Comparison of ENCODE assay signal across 8 mouse cellular contexts in the genomic region with DNA sequence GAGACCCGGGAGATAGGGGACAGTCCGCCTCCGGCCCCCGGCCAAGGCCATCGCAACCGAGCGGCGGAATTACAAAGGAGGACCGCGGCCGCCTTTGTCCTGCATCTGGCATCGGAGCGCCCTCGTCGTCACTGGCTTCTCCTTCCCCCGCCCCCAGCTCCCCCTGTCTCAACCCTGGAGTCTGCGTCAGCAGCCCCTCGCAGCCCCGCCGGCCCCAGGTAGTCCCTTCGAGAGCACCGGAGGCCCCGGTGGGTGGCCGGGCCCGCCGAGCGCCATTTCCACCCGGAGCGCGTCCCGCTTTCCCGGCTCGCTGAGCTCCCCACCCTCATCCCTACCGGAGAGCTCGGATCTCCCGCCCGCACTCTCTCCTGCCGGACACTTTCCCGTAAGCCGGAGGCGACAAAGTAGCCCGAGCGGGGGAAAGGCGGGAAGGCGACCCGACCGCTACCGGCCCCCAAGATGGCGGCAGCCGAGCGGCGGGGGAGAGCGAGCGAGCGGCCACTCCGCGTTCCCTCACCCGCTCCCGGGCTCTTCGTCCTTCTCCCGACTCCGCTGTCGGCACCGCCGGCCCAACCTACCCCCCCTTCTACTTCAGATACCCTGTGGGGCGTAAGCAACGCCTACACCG. TPM values are rescaled to one million over a fixed set of nuclear protein-coding genes. Genes with fewer than 3 reads are reported as not detected.
A peak's percentile ranks its signal among the peaks of the same experiment; 100 is the strongest.
DNase-seq lines count a peak whose midpoint lies in the region; ATAC-seq and TF ChIP-seq lines count a peak whose summit lies in the region.

No protein-coding gene starts in this region.

- H3K9me3 ChIP-seq in embryonic facial prominence, embryonic 13.5 days, result no peaks in the 10 kb centered on the region
- H3K9me3 ChIP-seq in stomach, embryonic 15.5 days, result no peaks in the 10 kb centered on the region

- H3K27ac ChIP-seq in embryonic facial prominence, embryonic 13.5 days, result peak overlapping the region; percentile 100
- peak overlapping the region; percentile 99 for H3K27ac ChIP-seq in heart, adult 2 months
- peak overlapping the region; percentile 99 for H3K27ac ChIP-seq in kidney, adult 2 months (ENCODE audit: insufficient read depth, low read depth, low read length)
- H3K27ac ChIP-seq in liver, adult 2 months (replicated peaks; ENCODE audit: insufficient read depth, low read depth, low read length), result peak overlapping the region; percentile 96
- H3K27ac ChIP-seq in stomach, embryonic 15.5 days, result peak overlapping the region; percentile 100

- peak overlapping the region; percentile 70 for H3K4me2 ChIP-seq in embryonic facial prominence, embryonic 13.5 days
- peak overlapping the region; percentile 59 for H3K4me2 ChIP-seq in stomach, embryonic 15.5 days

- H3K79me2 ChIP-seq in heart, adult 2 months (replicated peaks; ENCODE audit: control insufficient read depth, insufficient read depth, low read length), result peaks cover 2% of the 10 kb centered on the region; the same call in 1 of the 2 replicates
- H3K79me2 ChIP-seq in liver, adult 2 months (ENCODE audit: control insufficient read depth, insufficient read depth, low read length), result peaks cover 15% of the 10 kb centered on the region; the same call in 1 of the 2 replicates

- intact Hi-C loops in heart, adult 2 months (cut with DNase I), result loop anchor here (2.0 to 10.0 kb wide), 7 partner anchors 42 to 362 kb away; a partner anchor contains a TSS

- H3K9ac ChIP-seq in embryonic facial prominence, embryonic 13.5 days, result peak overlapping the region; percentile 100
- H3K9ac ChIP-seq in heart, adult 2 months (ENCODE audit: low read depth, low read length), result peak overlapping the region; percentile 95
- peak overlapping the region; percentile 97 for H3K9ac ChIP-seq in liver, adult 2 months (ENCODE audit: low read depth, low read length)
- peak overlapping the region; percentile 99 for H3K9ac ChIP-seq in stomach, embryonic 15.5 days

- H3K27me3 ChIP-seq in embryonic facial prominence, embryonic 13.5 days, result no peaks in the 10 kb centered on the region
- no peaks in the 10 kb centered on the region for H3K27me3 ChIP-seq in heart, adult 2 months (ENCODE audit: control insufficient read depth, insufficient read depth, low read length)
- H3K27me3 ChIP-seq in kidney, adult 2 months (replicated peaks; ENCODE audit: control insufficient read depth, insufficient read depth, low read length), result no peaks in the 10 kb centered on the region
- no peaks in the 10 kb centered on the region for H3K27me3 ChIP-seq in liver, adult 2 months (ENCODE audit: control insufficient read depth, insufficient read depth, low read length)
- H3K27me3 ChIP-seq in stomach, embryonic 15.5 days (replicated peaks), result no peaks in the 10 kb centered on the region

- TF ChIP-seq POLR2A in heart, adult 2 months (IDR thresholded peaks at IDR 0.05; ENCODE audit: insufficient read depth, low read depth, low read length), result no peak
- no peak for TF ChIP-seq POLR2A in kidney, adult 2 months (IDR thresholded peaks at IDR 0.05; ENCODE audit: low read depth, low read length)
- TF ChIP-seq POLR2A in liver, adult 2 months (IDR thresholded peaks at IDR 0.05; ENCODE audit: extremely low read depth, insufficient read depth, low read length), result no peak

- WGBS in embryonic facial prominence, embryonic 13.5 days, result under 1% methylated on average over 66 of the region's 68 CpGs
- WGBS in heart, adult 2 months, result under 1% methylated on average over 66 of the region's 68 CpGs
- under 1% methylated on average over 67 of the region's 68 CpGs for WGBS in kidney, adult 2 months
- WGBS in liver, adult 2 months, result under 1% methylated on average over 68 of the region's 68 CpGs
- WGBS in stomach, embryonic 15.5 days, result 0% methylated on average over 63 of the region's 68 CpGs

- no peaks in the 10 kb centered on the region for H3K36me3 ChIP-seq in embryonic facial prominence, embryonic 13.5 days
- H3K36me3 ChIP-seq in heart, adult 2 months (ENCODE audit: control insufficient read depth, insufficient read depth, low read length), result peaks cover 19% of the 10 kb centered on the region
- H3K36me3 ChIP-seq in kidney, adult 2 months (ENCODE audit: control insufficient read depth, insufficient read depth, low read length), result no peaks in the 10 kb centered on the region
- 0 out of 2 replicates have a peak, but pooled peaks cover 2% of the 10 kb centered on the region for H3K36me3 ChIP-seq in liver, adult 2 months (ENCODE audit: control insufficient read depth, insufficient read depth, low read length)
- H3K36me3 ChIP-seq in stomach, embryonic 15.5 days, result no peaks in the 10 kb centered on the region

- peak; percentile 10; the same call in 1 of the 2 replicates for TF ChIP-seq CTCF in heart, adult 2 months (IDR thresholded peaks at IDR 0.05)
- TF ChIP-seq CTCF in kidney, adult 2 months (conservative IDR thresholded peaks at IDR 0.05; ENCODE audit: insufficient read depth, insufficient read length, low read depth, low read length), result no peak
- no peak for TF ChIP-seq CTCF in liver, adult 2 months (IDR thresholded peaks at IDR 0.05; ENCODE audit: low read depth, low read length)

- TF ChIP-seq EP300 in heart, adult 2 months (IDR thresholded peaks at IDR 0.05; ENCODE audit: insufficient read depth, low read depth, low read length), result no peak

- peak; percentile 20 to 42 for DNase-seq in monocyte, adult 2 months (ENCODE audit: low read depth in 1 of 2, low spot score in 2 of 2)
- DNase-seq in heart, adult 2 months, result peak; percentile 80 to 83
- peak; percentile 65 for DNase-seq in kidney, adult 2 months
- DNase-seq in liver, adult 2 months (ENCODE audit: extremely low read depth, low read depth, low spot score), result no peak
- DNase-seq in naive thymus-derived CD4-positive, alpha-beta T cell, adult 2 months (ENCODE audit: low read depth), result peak; percentile 68

- peak overlapping the region; percentile 93 for H3K4me3 ChIP-seq in embryonic facial prominence, embryonic 13.5 days
- peak overlapping the region; percentile 88 for H3K4me3 ChIP-seq in heart, adult 2 months
- peak overlapping the region; percentile 92 for H3K4me3 ChIP-seq in kidney, adult 2 months (ENCODE audit: insufficient read depth, low read depth, low read length)
- H3K4me3 ChIP-seq in liver, adult 2 months (ENCODE audit: insufficient read depth, low read depth, low read length), result peak overlapping the region; percentile 90
- peak overlapping the region; percentile 85 for H3K4me3 ChIP-seq in stomach, embryonic 15.5 days (replicated peaks)

- peaks cover 42% of the 10 kb centered on the region for H3K4me1 ChIP-seq in embryonic facial prominence, embryonic 13.5 days
- H3K4me1 ChIP-seq in heart, adult 2 months (ENCODE audit: control insufficient read depth, insufficient read depth, low read length), result peaks cover 10% of the 10 kb centered on the region
- peaks cover 8% of the 10 kb centered on the region for H3K4me1 ChIP-seq in kidney, adult 2 months (ENCODE audit: control insufficient read depth, insufficient read depth, low read length)
- H3K4me1 ChIP-seq in liver, adult 2 months (ENCODE audit: control insufficient read depth, insufficient read depth, low read length), result peaks cover 7% of the 10 kb centered on the region
- peaks cover 15% of the 10 kb centered on the region; the same call in 1 of the 2 replicates for H3K4me1 ChIP-seq in stomach, embryonic 15.5 days

- ATAC-seq in monocyte, adult 5-6 weeks (replicated peaks; ENCODE audit: insufficient number of reproducible peaks, low FRiP score, low TSS enrichment, poor library complexity, severe bottlenecking), result no peak; the same call in none of the 2 replicates
- ATAC-seq in embryonic facial prominence, embryonic 13.5 days (ENCODE audit: insufficient number of reproducible peaks, insufficient read depth, low FRiP score, low TSS enrichment, low read depth), result peak; percentile 12
- ATAC-seq in stomach, embryonic 15.5 days (ENCODE audit: insufficient read depth, low FRiP score, low read depth), result peak; percentile 20; the same call in 1 of the 2 replicates

RNA-seq across cellular contexts. Expression of a gene that starts 0.8 kb away (rescaled TPM):
- total RNA-seq in monocyte, adult 5-6 weeks (2017), result 87.7 to 119 TPM (median 96.9 TPM) in 3 replicates
- 138 and 139 TPM in 2 replicates for polyA plus RNA-seq in embryonic facial prominence, embryonic 13.5 days (2015; fragmentation: Nextera tagmentation; extraction: Ambion mirVana)
- 10 to 100 TPM; 33.5 to 34.5 TPM for total RNA-seq in heart, adult 2 months (2021)
- 18.0 and 36.8 TPM in 2 replicates for polyA plus RNA-seq in heart, adult 2 months (2012; rRNA removed)
- 14.7 and 25.0 TPM in 2 replicates for polyA plus RNA-seq in kidney, adult 2 months (2012; rRNA removed)
- 12.9 and 14.4 TPM in 2 replicates for total RNA-seq in liver, adult 2 months (2014; rRNA removed)
- 3.9 and 4.5 TPM in 2 replicates for polyA plus RNA-seq in liver, adult 2 months (2012; rRNA removed)
- polyA plus RNA-seq in stomach, embryonic 15.5 days (2015; fragmentation: Nextera tagmentation; extraction: Ambion mirVana), result 87.7 and 94.5 TPM in 2 replicates

RNA-seq across cellular contexts. Expression of a gene that starts 0.9 kb away (rescaled TPM):
- not detected in 3 replicates for total RNA-seq in monocyte, adult 5-6 weeks (2017)
- polyA plus RNA-seq in embryonic facial prominence, embryonic 13.5 days (2015; fragmentation: Nextera tagmentation; extraction: Ambion mirVana), result 1.0 and 1.1 TPM in 2 replicates
- 1 to 10 TPM; 7.6 to 9.9 TPM for total RNA-seq in heart, adult 2 months (2021)
- 0.98 and 2.1 TPM in 2 replicates for polyA plus RNA-seq in heart, adult 2 months (2012; rRNA removed)
- polyA plus RNA-seq in kidney, adult 2 months (2012; rRNA removed), result 22.4 and 25.5 TPM in 2 replicates
- 115 and 119 TPM in 2 replicates for total RNA-seq in liver, adult 2 months (2014; rRNA removed)
- polyA plus RNA-seq in liver, adult 2 months (2012; rRNA removed), result 90.8 and 106 TPM in 2 replicates
- polyA plus RNA-seq in stomach, embryonic 15.5 days (2015; fragmentation: Nextera tagmentation; extraction: Ambion mirVana), result 4.7 and 6.5 TPM in 2 replicates

RNA-seq across cellular contexts. Expression of a gene that starts 36.7 kb away (rescaled TPM):
- 2.8 to 12.5 TPM in 2 of 3 replicates, not detected in the other for total RNA-seq in monocyte, adult 5-6 weeks (2017)
- polyA plus RNA-seq in embryonic facial prominence, embryonic 13.5 days (2015; fragmentation: Nextera tagmentation; extraction: Ambion mirVana), result 1.8 and 1.9 TPM in 2 replicates
- total RNA-seq in heart, adult 2 months (2021), result 1 to 10 TPM in 1 of 2 experiments, under 1 TPM in 1; 0.89 to 1.5 TPM
- polyA plus RNA-seq in heart, adult 2 months (2012; rRNA removed), result 1.0 and 1.2 TPM in 2 replicates
- 163 and 168 TPM in 2 replicates for polyA plus RNA-seq in kidney, adult 2 months (2012; rRNA removed)
- total RNA-seq in liver, adult 2 months (2014; rRNA removed), result 226 and 238 TPM in 2 replicates
- 166 and 174 TPM in 2 replicates for polyA plus RNA-seq in liver, adult 2 months (2012; rRNA removed)
- polyA plus RNA-seq in stomach, embryonic 15.5 days (2015; fragmentation: Nextera tagmentation; extraction: Ambion mirVana), result 6.5 and 8.3 TPM in 2 replicates

RNA-seq across cellular contexts. Expression of a gene that starts 43.2 kb away (rescaled TPM):
- total RNA-seq in monocyte, adult 5-6 weeks (2017), result 14.6 to 24.6 TPM (median 15.7 TPM) in 3 replicates
- polyA plus RNA-seq in embryonic facial prominence, embryonic 13.5 days (2015; fragmentation: Nextera tagmentation; extraction: Ambion mirVana), result 35.3 and 42.6 TPM in 2 replicates
- total RNA-seq in heart, adult 2 months (2021), result 1 to 10 TPM; 7.3 to 9.6 TPM
- polyA plus RNA-seq in heart, adult 2 months (2012; rRNA removed), result 2.5 and 4.4 TPM in 2 replicates
- 3.3 and 4.0 TPM in 2 replicates for polyA plus RNA-seq in kidney, adult 2 months (2012; rRNA removed)
- total RNA-seq in liver, adult 2 months (2014; rRNA removed), result 2.9 and 3.8 TPM in 2 replicates
- 0.78 and 0.83 TPM in 2 replicates for polyA plus RNA-seq in liver, adult 2 months (2012; rRNA removed)
- 26.6 TPM in 2 replicates for polyA plus RNA-seq in stomach, embryonic 15.5 days (2015; fragmentation: Nextera tagmentation; extraction: Ambion mirVana)

Comparison
In these comparisons a context has a peak if more than half of its experiments do, and no peak if none do; other contexts are left out.
1. RNA of a gene that starts 36.7 kb away (polyA plus RNA-seq): 163 to 168 TPM in kidney, adult 2 months and 166 to 174 TPM in liver, adult 2 months; 6.5 to 8.3 TPM in stomach, embryonic 15.5 days, 1.8 to 1.9 TPM in embryonic facial prominence, embryonic 13.5 days and 1.0 to 1.2 TPM in heart, adult 2 months; every median in the first group is over 10 times any median in the second.
2. Peak in every context shown above with its lines, with median percentiles within 50 percentile points of each other: H3K27ac ChIP-seq, H3K4me3 ChIP-seq and H3K9ac ChIP-seq.